Mouse (Mus musculus) CH12.LX (cell line): ENCODE measurements around the gene Slc39a2. TPM values are rescaled to one million over a fixed set of nuclear protein-coding genes. Genes with fewer than 3 reads are reported as not detected.
A peak's percentile ranks its signal among the peaks of the same experiment; 100 is the strongest.

Source experiments
- DNase-seq: peaks from one replicate; pipeline ENCODE4 v3.0.0-alpha.2; 2013; ENCODE audit errors: extremely low read depth
- H3K27ac ChIP-seq: 2 replicates; pipeline ENCODE4 v1.5.1; 2012; ENCODE audit warnings: low read depth, mild to moderate bottlenecking, control low read depth, moderate library complexity; ENCODE audit not compliant: insufficient read depth
- H3K27me3 ChIP-seq: replicated peaks from 2 replicates; pipeline ENCODE3; 2012; ENCODE audit warnings: inconsistent platforms
- H3K36me3 ChIP-seq, 2 experiments: replicated peaks in 1 of 2; 2 replicates each; pipeline versions ENCODE3 to v1.6.1; 2012; ENCODE audit warnings: inconsistent platforms in 1 of 2, low read length in 1 of 2, mild to moderate bottlenecking in 1 of 2, mixed read lengths in 1 of 2, moderate library complexity in 1 of 2; ENCODE audit not compliant: control insufficient read depth in 1 of 2, insufficient read depth in 1 of 2
- H3K4me1 ChIP-seq, 2 experiments: 2 replicates each; pipeline ENCODE4 v1.6.1; 2012; ENCODE audit warnings: inconsistent platforms in 1 of 2, moderate library complexity in 1 of 2; ENCODE audit not compliant: insufficient read depth in 2 of 2, control insufficient read depth in 1 of 2
- H3K4me2 ChIP-seq: 2 replicates; pipeline ENCODE4 v1.6.1; 2012; ENCODE audit warnings: low read depth, mild to moderate bottlenecking, control low read depth; ENCODE audit not compliant: poor library complexity, insufficient read depth, severe bottlenecking
- H3K4me3 ChIP-seq, 3 experiments: fragments of 150-350 bp in 1 of 3; sonication (generic) in 1 of 3; replicated peaks in 1 of 3; 2 replicates each; pipeline versions ENCODE3 to v1.5.1; 2011 to 2012; ENCODE audit warnings: low read depth in 2 of 3, low read length in 2 of 3, mild to moderate bottlenecking in 2 of 3, moderate library complexity in 2 of 3, control low read depth in 1 of 3, improper control_type of control experiment in 1 of 3, inconsistent platforms in 1 of 3, mixed read lengths in 1 of 3; ENCODE audit not compliant: poor library complexity in 1 of 3
- H3K79me2 ChIP-seq: replicated peaks from 2 replicates; pipeline ENCODE4 v1.6.1; 2012; ENCODE audit warnings: mild to moderate bottlenecking, moderate library complexity; ENCODE audit not compliant: control insufficient read depth, poor library complexity, insufficient read depth, severe bottlenecking; ENCODE audit errors: extremely low read depth
- H3K9ac ChIP-seq: 2 replicates; pipeline ENCODE4 v1.6.1; 2012; ENCODE audit warnings: low read depth, mild to moderate bottlenecking, control low read depth, moderate library complexity; ENCODE audit not compliant: insufficient read depth
- H3K9me3 ChIP-seq: replicated peaks from 2 replicates; pipeline ENCODE3; 2012; ENCODE audit warnings: low read length, inconsistent platforms, mixed read lengths
- BHLHE40 ChIP-seq: IDR thresholded peaks from 2 replicates; pipeline ENCODE4 v1.6.1; 2011; ENCODE audit warnings: mild to moderate bottlenecking, low read depth, low read length, improper control_type of control experiment
- CHD1 ChIP-seq: IDR thresholded peaks from 2 replicates; pipeline ENCODE4 v1.6.1; 2012; ENCODE audit warnings: low read depth, low read length, improper control_type of control experiment, inconsistent platforms
- CTCF ChIP-seq, 2 experiments: IDR thresholded peaks in 1 of 2; conservative IDR thresholded peaks in 1 of 2; 2 replicates each; pipeline ENCODE4 v1.5.1; 2011 to 2012; ENCODE audit warnings: low read depth in 2 of 2, low read length in 2 of 2, improper control_type of control experiment in 1 of 2, inconsistent platforms in 1 of 2, mild to moderate bottlenecking in 1 of 2, moderate library complexity in 1 of 2
- GABPA ChIP-seq: IDR thresholded peaks from 2 replicates; pipeline ENCODE4 v1.6.1; 2012; ENCODE audit warnings: low read depth, low read length, improper control_type of control experiment, inconsistent platforms; ENCODE audit not compliant: insufficient replicate concordance
- KAT2A ChIP-seq: IDR thresholded peaks from 2 replicates; pipeline ENCODE4 v1.6.1; 2012; ENCODE audit warnings: low read length, improper control_type of control experiment, inconsistent platforms; ENCODE audit not compliant: insufficient replicate concordance
- MAZ ChIP-seq: IDR thresholded peaks from 2 replicates; pipeline ENCODE4 v1.6.1; 2012; ENCODE audit warnings: low read depth, mild to moderate bottlenecking, inconsistent platforms, low read length, improper control_type of control experiment, moderate library complexity
- NELFE ChIP-seq: IDR thresholded peaks from 2 replicates; pipeline ENCODE4 v1.6.1; 2011; ENCODE audit warnings: low read depth, low read length, improper control_type of control experiment
- PAX5 ChIP-seq: IDR thresholded peaks from 2 replicates; pipeline ENCODE4 v1.6.1; 2012; ENCODE audit warnings: low read length, inconsistent platforms, mixed read lengths
- POLR2A ChIP-seq: IDR thresholded peaks from 2 replicates; pipeline ENCODE4 v1.6.1; 2011; ENCODE audit warnings: low read depth, mild to moderate bottlenecking, improper control_type of control experiment, low read length
- POLR2AphosphoS2 ChIP-seq: IDR thresholded peaks from 2 replicates; pipeline ENCODE4 v1.6.1; 2011; ENCODE audit warnings: low read depth, low read length, improper control_type of control experiment
- RAD21 ChIP-seq: IDR thresholded peaks from 2 replicates; pipeline ENCODE4 v1.6.1; 2011; ENCODE audit warnings: low read depth, mild to moderate bottlenecking, low read length, improper control_type of control experiment, moderate library complexity
- RCOR1 ChIP-seq: conservative IDR thresholded peaks from 2 replicates; pipeline ENCODE4 v1.6.1; 2012; ENCODE audit warnings: low read depth, mild to moderate bottlenecking, inconsistent platforms, low read length, improper control_type of control experiment
- SIN3A ChIP-seq: IDR thresholded peaks from 2 replicates; pipeline ENCODE4 v1.6.1; 2012; ENCODE audit warnings: low read length, improper control_type of control experiment, inconsistent platforms
- SMC3 ChIP-seq: IDR thresholded peaks from 2 replicates; pipeline ENCODE4 v1.6.1; 2011; ENCODE audit warnings: low read depth, low read length, improper control_type of control experiment
- TBP ChIP-seq: conservative IDR thresholded peaks from 2 replicates; pipeline ENCODE4 v1.6.1; 2011; ENCODE audit warnings: low read depth, low read length, improper control_type of control experiment
- UBTF ChIP-seq: IDR thresholded peaks from 2 replicates; pipeline ENCODE4 v1.6.1; 2012; ENCODE audit warnings: low read depth, mild to moderate bottlenecking, inconsistent platforms, low read length, improper control_type of control experiment, moderate library complexity
- ZKSCAN1 ChIP-seq: IDR thresholded peaks from 2 replicates; pipeline ENCODE4 v1.6.1; 2012; ENCODE audit warnings: low read depth, inconsistent platforms, low read length, improper control_type of control experiment, borderline replicate concordance
- ZMIZ1 ChIP-seq: IDR thresholded peaks from 2 replicates; pipeline ENCODE4 v1.6.1; 2012; ENCODE audit warnings: low read depth, mild to moderate bottlenecking, inconsistent platforms, low read length, improper control_type of control experiment
- dilution Hi-C: fragments of 300-500 bp; cut with MboI; formaldehyde crosslinking; loops from 2 replicates; pipeline ENCODE4 v1.14.3; 2020; ENCODE audit warnings: low sequenced_read_pairs; ENCODE audit not compliant: extremely low pct_unique_long_range_greater_than_20kb, extremely low pct_ligation_motif_present
- in situ Hi-C: fragments of 300-500 bp; cut with MboI; formaldehyde crosslinking; loops from 3 replicates; pipeline ENCODE4 v1.14.3; 2019; ENCODE audit warnings: low sequenced_read_pairs, low pct_ligation_motif_present, low pct_unique_long_range_greater_than_20kb, mixed read lengths
- polyA plus RNA-seq: library from polyadenylated mRNA; unstranded; fragments of >175 nt; gene quantifications from 2 replicates; pipeline ENCODE4 v1.2.1, GENCODE M21; 2012; ENCODE audit warnings: low read depth; ENCODE audit not compliant: insufficient read length
- total RNA-seq, 2 experiments: library from RNA; depleted of rRNA; stranded (reverse); fragments of 300-350 nt in 1 of 2; fragments of >200 nt in 1 of 2; gene quantifications; 2 replicates each; pipeline ENCODE4 v1.2.3; 2012 to 2014

Gene Slc39a2
- total and polyA plus RNA-seq, 3 experiments = 0.20 to 0.49 (median 0.42) TPM

DNA sequence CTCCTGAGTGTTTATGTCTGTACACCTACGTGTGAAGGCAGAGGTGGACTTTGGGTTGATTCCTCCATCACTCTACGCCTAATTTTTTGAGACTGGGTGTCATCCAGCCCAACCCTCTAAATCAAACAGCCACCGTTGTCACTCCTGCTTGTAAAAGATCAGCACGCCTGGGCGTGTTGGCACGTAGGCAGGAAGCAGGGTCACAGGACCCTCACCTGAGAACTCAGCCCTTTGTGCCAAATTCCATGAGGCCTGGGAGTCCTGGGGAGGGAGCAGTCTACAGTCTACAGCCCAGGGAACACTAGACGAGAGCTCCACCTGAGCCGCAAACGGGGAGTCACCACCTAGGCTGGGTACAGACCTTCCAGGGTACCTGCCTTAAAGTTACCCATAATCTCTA, 11.1 kb downstream of the Slc39a2 start:
- Histone ChIP-seq H3K4me2 (no peak overlapping the region), H3K9me3 (no peaks in the 10 kb centered on the region)
- in situ Hi-C loops = loop anchor here (25.0 kb wide), 1 partner anchor 434 kb away; the partner anchor contains the start of gene Sall2

DNA sequence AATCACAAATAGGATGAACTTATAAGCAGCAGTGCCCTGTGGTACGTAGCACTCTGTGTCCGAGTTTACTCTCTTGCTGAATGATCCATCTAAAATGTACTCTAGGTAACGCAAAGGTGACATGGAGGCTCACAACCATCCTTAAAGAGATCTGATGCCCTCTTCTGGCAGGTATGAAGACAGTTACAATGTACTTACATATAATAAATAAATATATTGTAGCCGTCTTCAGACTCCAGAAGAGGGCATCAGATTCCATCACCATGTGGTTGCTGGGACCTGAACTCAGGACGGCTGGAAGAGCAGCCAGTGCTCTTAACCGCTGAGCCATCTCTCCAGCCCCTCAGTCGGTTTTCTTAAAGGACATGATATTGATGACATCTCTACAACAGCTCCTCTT, 12.0 kb downstream of the Slc39a2 start:
- Histone ChIP-seq H3K27me3 (peaks cover 2% of the 10 kb centered on the region), H3K79me2 (no peaks in the 10 kb centered on the region), H3K9me3 (no peaks in the 10 kb centered on the region), H3K4me2 (no peak overlapping the region), H3K4me1 (peaks cover 0 to 5% of the 10 kb centered on the region in 2 experiments; a peak in 1 of 4 replicates), H3K27ac (no peak overlapping the region), H3K4me3 (no peak overlapping the region), H3K36me3 (no peaks in the 10 kb centered on the region), H3K9ac (no peak overlapping the region)
- in situ Hi-C loops (loop anchor here (5.0 to 25.0 kb wide), 2 partner anchors 118 to 433 kb away; partner anchors contain the start of genes Sall2 and Zfp219), dilution Hi-C loops (no loop called here)
- TF ChIP-seq CTCF (conservative IDR thresholded peaks at IDR 0.05 in 1 of 2, IDR thresholded peaks at IDR 0.05 in 1 of 2; ENCODE audit: low read depth in 2 of 2, low read length in 2 of 2) (peak in 1 of 2 experiments; percentile 67; a peak in 2 of 4 replicates), POLR2AphosphoS2 (no peak), RAD21 (peak; percentile 21), NELFE (no peak; the same call in 1 of the 2 replicates), KAT2A (no peak), MAZ (no peak), SMC3 (peak; percentile 48), ZKSCAN1 (no peak)
- DNase-seq = no peak

More for the DNA sequence above, 11.1 kb downstream of the Slc39a2 start:
- Histone ChIP-seq H3K27me3 (no peaks in the 10 kb centered on the region), H3K9ac (no peak overlapping the region), H3K36me3 (no peaks in the 10 kb centered on the region), H3K4me3 (no peak overlapping the region), H3K4me1 (peaks cover 0 to 5% of the 10 kb centered on the region in 2 experiments; a peak in 1 of 4 replicates), H3K79me2 (no peaks in the 10 kb centered on the region), H3K27ac (no peak overlapping the region)
- no peak for DNase-seq
- dilution Hi-C loops = no loop called here
- TF ChIP-seq ZMIZ1 (no peak), KAT2A (no peak), PAX5 (no peak), POLR2A (no peak), RCOR1 (no peak), SMC3 (no peak)

DNA sequence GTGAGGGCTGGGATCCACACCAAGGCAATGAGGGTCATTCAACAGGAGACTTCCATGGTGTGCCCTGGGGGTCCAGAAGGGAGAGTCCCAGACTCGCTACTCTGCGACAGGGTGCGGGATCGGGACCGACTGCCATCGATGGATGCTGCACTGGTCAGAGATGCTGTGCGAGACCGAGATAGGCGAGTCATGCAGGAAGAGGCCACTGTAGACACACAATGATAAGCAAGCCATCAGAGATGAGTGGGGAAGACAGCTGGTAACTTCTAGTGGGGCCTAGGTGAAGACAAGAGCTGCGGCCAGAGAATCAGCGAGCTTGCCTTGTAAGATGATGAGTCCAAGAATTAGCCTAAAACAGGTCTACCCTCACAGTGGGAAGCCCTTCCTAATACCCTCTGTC, 13.4 kb downstream of the Slc39a2 start:
- no peaks in the 10 kb centered on the region for H3K36me3 ChIP-seq
- no peak overlapping the region for H3K9ac ChIP-seq
- dilution Hi-C loops (no loop called here), in situ Hi-C loops (loop anchor here (5.0 to 25.0 kb wide), 2 partner anchors 116 to 431 kb away; partner anchors contain the start of genes Sall2 and Zfp219)
- no peak overlapping the region for H3K27ac ChIP-seq
- DNase-seq = no peak
- no peaks in the 10 kb centered on the region for H3K79me2 ChIP-seq
- H3K4me3 ChIP-seq = no peak overlapping the region
- H3K4me1 ChIP-seq = peaks cover 0 to 5% of the 10 kb centered on the region in 2 experiments; a peak in 1 of 4 replicates
- no peaks in the 10 kb centered on the region for H3K9me3 ChIP-seq
- peaks cover 4% of the 10 kb centered on the region for H3K27me3 ChIP-seq
- TF ChIP-seq KAT2A = no peak
- TF ChIP-seq CHD1 = no peak
- no peak for TF ChIP-seq SIN3A
- TF ChIP-seq GABPA = no peak
- no peak for TF ChIP-seq TBP
- TF ChIP-seq MAZ = no peak
- no peak for TF ChIP-seq UBTF
- TF ChIP-seq NELFE = no peak
- TF ChIP-seq BHLHE40 = no peak
- H3K4me2 ChIP-seq = no peak overlapping the region
